Mouse (Mus musculus) cerebellum, adult 18-20 months (tissue): ENCODE data around the gene Ldb2.

Experiments
- DNase-seq, 2 experiments: peaks; one replicate each; pipeline ENCODE4 v3.0.0; 2021

The Ldb2 gene

DNA sequence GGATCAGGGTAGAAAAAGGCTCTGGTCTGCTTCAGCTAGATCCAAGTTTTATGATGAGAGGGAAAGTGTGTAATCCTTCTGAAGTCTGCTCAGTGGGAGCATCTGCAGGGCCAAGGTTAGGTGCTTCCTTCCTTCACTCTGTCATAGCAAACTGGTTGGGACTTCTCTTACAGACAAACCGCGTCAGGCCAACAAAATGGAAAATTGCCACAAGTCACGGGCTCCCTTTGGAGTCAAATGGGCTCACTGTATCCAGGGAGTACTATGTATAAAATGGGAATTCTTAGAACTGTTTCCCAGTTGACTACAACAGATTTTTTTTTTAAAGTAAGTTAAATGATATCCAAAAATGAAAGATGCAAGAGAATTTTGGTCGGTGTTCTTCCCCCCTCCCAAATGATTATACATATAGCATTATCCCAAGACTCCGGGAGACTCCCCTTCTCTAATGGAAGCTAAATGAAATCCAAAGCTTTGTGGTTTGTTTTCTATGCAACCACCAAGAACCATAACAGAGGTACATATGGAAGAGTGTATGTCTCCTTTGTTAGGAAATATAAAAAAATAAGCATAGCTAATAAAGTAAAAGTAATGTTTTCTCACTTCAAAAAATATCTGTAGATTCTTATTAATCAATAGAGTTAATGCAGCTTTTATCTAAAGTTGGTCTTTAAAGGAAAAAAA is 262.0 kb downstream of the Ldb2 start:
- no peak for DNase-seq

GRCm38 (mm10) chr5:44529466-44529865 is 270.0 kb downstream of the Ldb2 start:
- DNase-seq = no peak

- DNase-seq = no peak
Measured at GRCm38 (mm10) chr5:44529001-44529400, 270.5 kb downstream of the Ldb2 start.

DNA sequence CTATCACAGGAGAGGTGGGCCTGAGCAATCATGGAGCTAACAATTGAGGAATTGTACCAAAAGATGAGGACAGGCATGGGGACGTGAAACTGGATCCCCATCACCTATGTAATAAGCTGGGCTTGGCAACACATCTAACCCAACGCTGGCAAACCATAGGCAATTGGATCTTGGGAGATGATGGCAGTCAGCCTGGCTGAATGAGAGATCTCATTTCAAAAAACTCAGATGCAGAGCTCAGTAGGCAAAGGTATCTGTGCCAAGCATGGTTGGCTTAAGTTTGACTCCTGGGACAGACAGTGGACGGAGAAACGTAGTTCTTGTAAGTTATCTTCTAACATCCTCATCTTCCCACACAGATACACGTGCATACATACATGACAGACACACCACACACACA is 294.3 kb downstream of the Ldb2 start:
- DNase-seq = no peak

GRCm38 (mm10) chr5:44504786-44505185 is 294.7 kb downstream of the Ldb2 start:
- no peak for DNase-seq

- DNase-seq = no peak
Measured at GRCm38 (mm10) chr5:44498229-44498628, 301.3 kb downstream of the Ldb2 start.

DNA sequence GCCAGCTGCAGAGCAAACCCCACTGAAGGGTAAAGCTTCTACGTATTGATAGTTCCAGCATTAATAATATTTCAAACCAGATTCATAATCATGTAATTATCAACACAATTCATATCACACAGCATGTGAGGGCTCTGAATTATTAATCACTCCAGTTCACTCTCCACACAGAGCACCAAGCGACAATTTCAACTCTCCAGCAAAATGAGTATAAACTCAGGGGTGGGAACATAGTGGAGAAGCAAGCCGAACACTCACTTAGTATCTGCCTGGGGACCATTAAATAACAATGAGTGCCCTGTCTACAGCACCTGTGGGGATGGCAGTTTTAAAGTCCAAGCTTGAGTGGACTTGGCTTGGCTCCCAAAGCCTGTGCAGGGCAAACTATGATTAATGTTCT is 302.6 kb downstream of the Ldb2 start:
- no peak for DNase-seq

DNA sequence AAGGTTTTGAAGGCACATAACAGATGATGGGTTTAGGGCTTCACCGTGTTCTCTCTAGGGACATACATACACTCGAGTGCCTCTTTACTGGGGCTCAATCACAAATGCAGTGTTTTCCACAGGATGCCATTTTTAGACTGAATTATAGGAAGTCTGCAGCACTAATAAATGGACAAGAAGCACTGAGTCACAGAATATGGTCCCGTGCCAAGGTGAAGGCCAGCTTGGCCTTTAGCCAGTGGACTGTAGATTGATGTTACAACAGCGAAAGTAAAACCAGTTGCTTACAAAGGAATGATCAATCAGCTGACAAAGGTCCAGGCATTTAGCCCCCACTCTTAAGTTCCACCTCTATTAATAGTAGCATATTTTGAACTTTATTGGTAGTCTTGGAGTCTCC is 304.4 kb downstream of the Ldb2 start:
- DNase-seq = no peak

DNA sequence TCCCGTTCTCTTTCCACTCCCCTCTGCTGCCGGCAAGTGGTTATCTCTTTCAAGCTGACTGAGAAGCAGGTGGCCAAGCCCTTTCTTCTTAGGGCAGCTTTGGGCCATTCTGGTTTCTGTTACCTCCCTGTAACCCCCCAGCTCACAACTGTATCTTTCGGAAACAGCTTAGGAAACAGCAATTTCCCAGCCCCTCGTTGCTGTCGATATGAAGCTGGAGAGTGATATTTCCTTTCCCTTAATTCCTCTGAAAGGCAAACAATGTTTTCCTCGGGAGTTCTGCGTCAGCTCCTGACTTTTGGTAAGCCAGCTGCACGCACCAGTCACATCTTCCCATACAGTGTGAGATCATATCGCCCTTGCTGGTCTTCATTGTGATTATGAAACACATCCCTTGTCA is 305.3 kb downstream of the Ldb2 start:
- no peak for DNase-seq

GRCm38 (mm10) chr5:44491526-44491925 is 308.0 kb downstream of the Ldb2 start:
- DNase-seq = no peak

DNA sequence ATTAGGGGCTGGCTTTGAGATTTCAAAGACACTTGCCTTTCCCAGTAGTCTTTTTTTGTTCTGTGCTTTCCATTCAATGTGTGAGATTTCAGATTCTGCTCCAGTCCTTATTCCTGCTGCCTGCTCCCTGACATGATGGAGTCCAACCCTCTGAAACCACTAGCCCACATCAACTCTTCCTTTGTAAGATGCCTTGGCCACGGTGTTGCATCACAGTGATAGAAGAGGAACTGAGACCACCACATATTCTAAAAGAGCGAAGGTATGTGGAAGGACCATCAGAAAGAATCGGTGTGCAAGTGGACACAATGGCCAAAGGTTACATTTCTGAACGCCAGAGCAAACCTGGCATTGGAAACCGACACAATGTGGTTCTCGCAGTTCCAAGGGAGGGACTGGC is 309.0 kb downstream of the Ldb2 start:
- DNase-seq = no peak

- DNase-seq = no peak
Measured at GRCm38 (mm10) chr5:44483426-44484106, 315.9 kb downstream of the Ldb2 start.

DNA sequence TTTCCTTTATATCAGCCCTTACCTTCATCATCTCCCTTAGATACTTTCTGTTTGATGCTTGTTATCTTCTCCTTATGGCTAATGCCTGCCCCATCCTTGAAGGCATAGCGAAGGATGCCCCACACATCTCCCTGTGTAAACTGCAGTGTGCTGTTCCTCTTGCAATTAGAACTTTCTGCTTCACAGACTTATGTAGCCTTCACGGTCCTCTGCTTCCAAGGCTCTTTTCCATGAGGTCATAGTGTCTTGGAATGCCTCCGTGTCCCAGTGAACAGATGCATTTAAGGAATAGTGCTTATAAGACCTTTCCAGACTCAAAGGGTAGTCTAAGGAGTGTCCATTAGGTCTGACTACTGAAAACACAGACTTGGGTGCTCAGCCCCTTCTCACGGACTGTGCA is 318.1 kb downstream of the Ldb2 start:
- DNase-seq = no peak

DNA sequence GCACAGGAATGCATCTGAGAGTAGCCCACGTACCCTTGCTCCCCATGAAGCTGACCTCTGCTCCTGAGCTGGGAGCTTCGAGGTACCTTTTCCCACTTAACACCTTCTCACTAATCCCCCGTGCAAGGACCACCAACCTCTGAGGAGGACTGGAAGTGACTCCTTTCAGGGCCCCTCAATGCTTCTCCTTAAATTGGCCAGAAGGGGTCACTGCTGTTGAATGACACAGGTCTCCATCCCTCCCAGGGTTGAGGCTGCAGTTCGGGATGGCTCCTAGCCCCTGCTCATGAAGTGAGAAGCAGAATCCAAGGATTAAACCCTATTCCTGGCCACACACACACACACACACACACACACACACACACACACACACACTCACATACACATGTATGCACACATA is 323.1 kb downstream of the Ldb2 start:
- DNase-seq = no peak

- DNase-seq = no peak
Measured at GRCm38 (mm10) chr5:44475543-44475942, 323.9 kb downstream of the Ldb2 start.

DNA sequence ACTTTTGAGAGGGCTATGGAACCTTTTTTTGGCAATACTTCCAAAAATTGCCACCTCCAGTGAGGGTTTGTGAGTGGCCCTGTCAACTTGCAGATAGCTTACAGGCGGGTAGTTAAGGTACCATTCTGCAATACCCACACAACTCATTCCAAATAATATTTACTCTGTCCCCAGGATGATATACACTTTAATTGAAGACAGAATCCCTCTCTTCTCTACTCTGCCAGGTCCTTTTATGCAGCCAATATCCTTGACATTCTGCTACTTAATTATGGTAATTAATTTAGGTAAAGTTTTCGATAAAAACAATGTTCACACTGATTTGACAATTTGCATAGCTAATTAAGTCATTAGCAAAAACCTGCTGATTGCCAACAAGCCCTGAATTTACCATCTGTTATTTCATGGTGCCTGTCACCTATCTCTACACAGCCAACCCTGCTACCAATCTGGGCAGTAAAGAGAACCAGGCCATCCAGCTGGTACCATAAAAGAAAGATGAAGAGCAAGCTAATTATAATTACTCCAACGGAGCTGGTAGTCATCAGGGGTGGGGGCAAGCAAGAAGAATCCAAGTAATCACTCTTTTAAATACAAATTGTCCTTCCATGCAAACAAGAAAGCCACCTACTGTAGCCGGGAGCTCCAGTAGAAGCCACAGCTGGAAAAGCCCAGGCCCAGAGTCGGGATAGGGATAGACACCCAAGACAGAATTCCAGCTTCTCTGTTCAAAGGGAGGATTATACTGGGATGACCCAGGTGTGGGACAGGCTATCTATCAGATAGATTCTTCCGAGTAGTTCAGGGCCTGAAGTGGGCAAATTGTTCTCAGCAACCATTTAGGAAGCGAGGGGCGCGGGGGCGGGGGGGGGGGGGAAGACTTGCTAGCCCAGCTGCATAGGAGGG is 325.4 kb downstream of the Ldb2 start:
- no peak for DNase-seq

DNA sequence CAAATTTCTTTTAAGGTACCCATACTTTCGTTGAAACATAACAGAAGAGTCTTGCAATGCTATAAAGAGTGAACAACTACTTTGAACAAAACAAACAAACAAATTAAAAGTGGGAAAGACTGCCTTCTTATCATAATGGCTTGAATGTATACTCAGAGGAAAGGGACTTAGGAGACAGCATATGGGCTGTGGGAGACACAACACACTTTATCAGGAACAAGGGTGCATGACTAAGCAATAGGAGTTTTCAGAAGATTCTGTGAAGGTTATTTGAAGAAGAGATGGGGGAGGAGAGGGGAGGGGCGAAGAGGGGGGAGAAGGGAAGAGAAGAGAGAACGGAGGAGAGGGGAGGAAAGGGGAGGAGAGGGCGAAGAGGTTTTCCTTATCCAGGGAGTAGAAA is 334.2 kb downstream of the Ldb2 start:
- no peak for DNase-seq
